In genomic region chr1:89500925-89501324, GRCm38 (mm10) we compare ENCODE assay signal across 26 mouse cellular contexts. TPM values are rescaled to one million over a fixed set of nuclear protein-coding genes. Genes with fewer than 3 reads are reported as not detected.
DNase-seq lines count a peak whose midpoint lies in the region; ATAC-seq lines count a peak whose summit lies in the region.
"Had no signal": no experiment of that assay in that cellular context is flagged by ENCODE, and none has a peak within 500 bp of the region (broad histone marks: within the 10 kb centered on the region; RNA-seq: fewer than 3 reads in every experiment).

No protein-coding gene starts in this region.

- H3K27ac ChIP-seq in intestine, embryonic 16.5 days (ENCODE audit: low read length) = no peak overlapping the region
- H3K27ac ChIP-seq in intestine, embryonic 15.5 days = no peak overlapping the region
- H3K27ac ChIP-seq: embryonic facial prominence, embryonic 12.5 days; gastrocnemius, adult 2 months; kidney, postnatal 0 days; limb, embryonic 15.5 days; liver, embryonic 14.5 days; lung, embryonic 15.5 days; midbrain, embryonic 15.5 days; neural tube, embryonic 13.5 days; stomach, embryonic 15.5 days had no signal

- no peak overlapping the region for H3K4me3 ChIP-seq in intestine, embryonic 16.5 days (ENCODE audit: low read length)
- H3K4me3 ChIP-seq in intestine, embryonic 15.5 days (replicated peaks) = no peak overlapping the region
- H3K4me3 ChIP-seq: embryonic facial prominence, embryonic 12.5 days; gastrocnemius, adult 2 months; limb, embryonic 15.5 days; lung, embryonic 15.5 days; midbrain, embryonic 15.5 days; myocyte; neural tube, embryonic 13.5 days; stomach, embryonic 15.5 days had no signal

- no peaks in the 10 kb centered on the region for H3K27me3 ChIP-seq in intestine, embryonic 16.5 days (replicated peaks; ENCODE audit: control insufficient read depth, insufficient read depth, low read length)
- H3K27me3 ChIP-seq in intestine, embryonic 15.5 days (replicated peaks) = no peaks in the 10 kb centered on the region
- H3K27me3 ChIP-seq: embryonic facial prominence, embryonic 12.5 days; limb, embryonic 15.5 days; lung, embryonic 15.5 days; midbrain, embryonic 15.5 days; neural tube, embryonic 13.5 days; stomach, embryonic 15.5 days had no signal

- no peaks in the 10 kb centered on the region for H3K36me3 ChIP-seq in intestine, embryonic 16.5 days (ENCODE audit: control insufficient read depth, insufficient read depth, low read length)
- no peaks in the 10 kb centered on the region for H3K36me3 ChIP-seq in intestine, embryonic 15.5 days
- H3K36me3 ChIP-seq: embryonic facial prominence, embryonic 12.5 days; limb, embryonic 15.5 days; lung, embryonic 15.5 days; midbrain, embryonic 15.5 days; neural tube, embryonic 13.5 days; stomach, embryonic 15.5 days had no signal

- ATAC-seq in cerebellum, adult (ENCODE audit: insufficient number of reproducible peaks, low FRiP score, low TSS enrichment) = peak; percentile 83
- ATAC-seq in intestine, embryonic 16.5 days = peak; percentile 52; the same call in 1 of the 2 replicates
- ATAC-seq in intestine, embryonic 15.5 days = no peak
- ATAC-seq: activated CD4-positive, CD25-positive, alpha-beta regulatory T cell, adult 4 months; forebrain, embryonic 16.5 days; midbrain, embryonic 15.5 days had no signal

- no peaks in the 10 kb centered on the region for H3K9me3 ChIP-seq in intestine, embryonic 16.5 days (ENCODE audit: control insufficient read depth, low read length)
- no peaks in the 10 kb centered on the region for H3K9me3 ChIP-seq in intestine, embryonic 15.5 days
- H3K9me3 ChIP-seq: embryonic facial prominence, embryonic 12.5 days; limb, embryonic 15.5 days; lung, embryonic 15.5 days; midbrain, embryonic 15.5 days; neural tube, embryonic 13.5 days; stomach, embryonic 15.5 days had no signal

- WGBS in intestine, embryonic 16.5 days = 84% methylated on average over 2 of the region's 2 CpGs
- 87% methylated on average over 2 of the region's 2 CpGs for WGBS in intestine, embryonic 15.5 days

- H3K9ac ChIP-seq in intestine, embryonic 16.5 days (ENCODE audit: low read depth, low read length) = no peak overlapping the region
- H3K9ac ChIP-seq in intestine, embryonic 15.5 days = no peak overlapping the region
- H3K9ac ChIP-seq: embryonic facial prominence, embryonic 12.5 days; limb, embryonic 15.5 days; liver, embryonic 14.5 days; lung, embryonic 15.5 days; midbrain, embryonic 15.5 days; neural tube, embryonic 13.5 days; stomach, embryonic 15.5 days had no signal

- H3K4me1 ChIP-seq in intestine, embryonic 16.5 days (ENCODE audit: control insufficient read depth, insufficient read depth, low read length) = peaks cover 11% of the 10 kb centered on the region; the same call in 1 of the 2 replicates
- H3K4me1 ChIP-seq in intestine, embryonic 15.5 days (replicated peaks) = peaks cover 13% of the 10 kb centered on the region

- no peak for DNase-seq in cerebellum, postnatal 4 days (ENCODE audit: low spot score in 2 of 2)
- DNase-seq in cerebellum, postnatal 14 days = peak; percentile 42 to 60
- no peak for DNase-seq in lung, postnatal 14 days
- DNase-seq in spleen, postnatal 36 days (ENCODE audit: low spot score in 2 of 2) = no peak
- DNase-seq: adrenal gland, adult 8-10 months; gastrocnemius, adult 2 months; kidney, adult 2 months; left cerebral cortex, postnatal 4 days; lung, postnatal 4 days; right cerebral cortex, postnatal 4 days; thymus, adult 18-20 months; thymus, postnatal 36 days had no signal

- no peak overlapping the region for H3K4me2 ChIP-seq in intestine, embryonic 16.5 days (ENCODE audit: low read depth, low read length)
- no peak overlapping the region for H3K4me2 ChIP-seq in intestine, embryonic 15.5 days (replicated peaks)
- H3K4me2 ChIP-seq: embryonic facial prominence, embryonic 12.5 days; limb, embryonic 15.5 days; lung, embryonic 15.5 days; midbrain, embryonic 15.5 days; neural tube, embryonic 13.5 days; stomach, embryonic 15.5 days had no signal

RNA-seq across cellular contexts. Expression of gene Agap1, which starts 46.3 kb away (rescaled TPM):
- 4.8 and 5.5 TPM in 2 replicates for polyA plus RNA-seq in intestine, embryonic 16.5 days (2015; fragmentation: Nextera tagmentation; extraction: Ambion mirVana)
- polyA plus RNA-seq in intestine, embryonic 15.5 days (2015; fragmentation: Nextera tagmentation; extraction: Ambion mirVana) = 9.4 and 10.9 TPM in 2 replicates

Comparison
In these comparisons a context has a peak if more than half of its experiments do, and no peak if none do; other contexts are left out.
1. DNase-seq: peak in cerebellum, postnatal 14 days (2 of 2); none in cerebellum, postnatal 4 days (0 of 2), lung, postnatal 14 days (single experiment) and spleen, postnatal 36 days (0 of 2).